Mouse (Mus musculus): ENCODE measurements around the gene Robo1. TPM values are rescaled to one million over a fixed set of nuclear protein-coding genes. Genes with fewer than 3 reads are reported as not detected.

Robo1 gene
- polyA plus RNA-seq, 1 experiment from 2014 or later, result 6.3 TPM

GRCm38 (mm10) chr16:72990376-72991167 is 682.5 kb downstream of the Robo1 start:
- ATAC-seq (ENCODE audit: low FRiP score, low TSS enrichment) (no peak), DNase-seq (ENCODE audit: low spot score) (no peak)
- H3K27ac ChIP-seq (replicated peaks), result no peak overlapping the region
- no peak overlapping the region for H3K9ac ChIP-seq (ENCODE audit: low read length)
- H3K4me1 ChIP-seq (replicated peaks; ENCODE audit: control insufficient read depth, insufficient read depth), result no peaks in the 10 kb centered on the region
- H3K9me3 ChIP-seq (ENCODE audit: control insufficient read depth, low read length), result no peaks in the 10 kb centered on the region
- no peaks in the 10 kb centered on the region for H3K27me3 ChIP-seq (ENCODE audit: control insufficient read depth, insufficient read depth, low read length)
- H3K4me2 ChIP-seq (replicated peaks; ENCODE audit: low read depth), result no peak overlapping the region
- no peak for TF ChIP-seq EP300 (optimal IDR thresholded peaks at IDR 0.05)
- no peak for TF ChIP-seq CTCF (IDR thresholded peaks at IDR 0.05; ENCODE audit: low read depth)
- H3K4me3 ChIP-seq (ENCODE audit: low read depth, low read length), result no peak overlapping the region
- WGBS, result 86% methylated on average over 21 of the region's 21 CpGs
- H3K36me3 ChIP-seq (ENCODE audit: control insufficient read depth, insufficient read depth, low read length), result peaks cover 2% of the 10 kb centered on the region; the same call in 1 of the 2 replicates

- DNase-seq (ENCODE audit: low spot score), result no peak
These were observed 685.1 kb downstream of the Robo1 start for GRCm38 (mm10) chr16:72993189-72993588.

GRCm38 (mm10) chr16:72993594-72993993 is 685.5 kb downstream of the Robo1 start:
- TF ChIP-seq EP300 (optimal IDR thresholded peaks at IDR 0.05), result no peak
- no peak for TF ChIP-seq CTCF (IDR thresholded peaks at IDR 0.05; ENCODE audit: low read depth)
- H3K4me3 ChIP-seq (ENCODE audit: low read depth, low read length), result no peak overlapping the region
- WGBS, result 34% methylated on average over 10 of the region's 10 CpGs
- ATAC-seq (ENCODE audit: low FRiP score, low TSS enrichment) (no peak; the same call in 1 of the 2 replicates), DNase-seq (ENCODE audit: low spot score) (no peak)
- 0 out of 2 replicates have a peak, but pooled peaks cover under 1% of the 10 kb centered on the region for H3K4me1 ChIP-seq (replicated peaks; ENCODE audit: control insufficient read depth, insufficient read depth)
- no peak overlapping the region for H3K9ac ChIP-seq (ENCODE audit: low read length)
- 0 out of 2 replicates have a peak overlapping the region, but pooled peaks have one; percentile 11 for H3K4me2 ChIP-seq (replicated peaks; ENCODE audit: low read depth)
- no peaks in the 10 kb centered on the region for H3K27me3 ChIP-seq (ENCODE audit: control insufficient read depth, insufficient read depth, low read length)
- H3K27ac ChIP-seq (replicated peaks), result no peak overlapping the region
- H3K9me3 ChIP-seq (ENCODE audit: control insufficient read depth, low read length), result no peaks in the 10 kb centered on the region
- 0 out of 2 replicates have a peak, but pooled peaks cover 2% of the 10 kb centered on the region for H3K36me3 ChIP-seq (ENCODE audit: control insufficient read depth, insufficient read depth, low read length)

More at GRCm38 (mm10) chr16:72993189-72993588, 685.1 kb downstream of the Robo1 start:
- Histone ChIP-seq H3K4me2 (replicated peaks; ENCODE audit: low read depth) (0 out of 2 replicates have a peak overlapping the region, but pooled peaks have one; percentile 11), H3K9me3 (ENCODE audit: control insufficient read depth, low read length) (no peaks in the 10 kb centered on the region), H3K9ac (ENCODE audit: low read length) (no peak overlapping the region), H3K4me1 (replicated peaks; ENCODE audit: control insufficient read depth, insufficient read depth) (no peaks in the 10 kb centered on the region), H3K4me3 (ENCODE audit: low read depth, low read length) (no peak overlapping the region), H3K27me3 (ENCODE audit: control insufficient read depth, insufficient read depth, low read length) (no peaks in the 10 kb centered on the region), H3K27ac (replicated peaks) (no peak overlapping the region), H3K36me3 (ENCODE audit: control insufficient read depth, insufficient read depth, low read length) (0 out of 2 replicates have a peak, but pooled peaks cover 2% of the 10 kb centered on the region)
- peak; percentile 65; the same call in 1 of the 2 replicates for ATAC-seq (ENCODE audit: low FRiP score, low TSS enrichment)
- no peak for TF ChIP-seq EP300 (optimal IDR thresholded peaks at IDR 0.05)
- TF ChIP-seq CTCF (IDR thresholded peaks at IDR 0.05; ENCODE audit: low read depth), result no peak
- WGBS, result 22% methylated on average over 8 of the region's 8 CpGs

- H3K4me3 ChIP-seq (ENCODE audit: low read depth, low read length), result no peak overlapping the region
- H3K27ac ChIP-seq (replicated peaks), result no peak overlapping the region
- no peaks in the 10 kb centered on the region for H3K9me3 ChIP-seq (ENCODE audit: control insufficient read depth, low read length)
- 0 out of 2 replicates have a peak, but pooled peaks cover 2% of the 10 kb centered on the region for H3K4me1 ChIP-seq (replicated peaks; ENCODE audit: control insufficient read depth, insufficient read depth)
- H3K9ac ChIP-seq (ENCODE audit: low read length), result no peak overlapping the region
- H3K4me2 ChIP-seq (replicated peaks; ENCODE audit: low read depth), result no peak overlapping the region
- peak; percentile 95 for TF ChIP-seq CTCF (IDR thresholded peaks at IDR 0.05; ENCODE audit: low read depth)
- no peak for TF ChIP-seq EP300 (optimal IDR thresholded peaks at IDR 0.05)
- WGBS, result 20% methylated on average over 8 of the region's 8 CpGs
- ATAC-seq (ENCODE audit: low FRiP score, low TSS enrichment) (no peak), DNase-seq (ENCODE audit: low spot score) (peak; percentile 56)
- no peaks in the 10 kb centered on the region for H3K27me3 ChIP-seq (ENCODE audit: control insufficient read depth, insufficient read depth, low read length)
- 0 out of 2 replicates have a peak, but pooled peaks cover 2% of the 10 kb centered on the region for H3K36me3 ChIP-seq (ENCODE audit: control insufficient read depth, insufficient read depth, low read length)
These were observed 687.3 kb downstream of the Robo1 start for GRCm38 (mm10) chr16:72995251-72995954.

- Histone ChIP-seq H3K9ac (ENCODE audit: low read length) (no peak overlapping the region), H3K4me1 (replicated peaks; ENCODE audit: control insufficient read depth, insufficient read depth) (0 out of 2 replicates have a peak, but pooled peaks cover 2% of the 10 kb centered on the region), H3K9me3 (ENCODE audit: control insufficient read depth, low read length) (no peaks in the 10 kb centered on the region), H3K27me3 (ENCODE audit: control insufficient read depth, insufficient read depth, low read length) (no peaks in the 10 kb centered on the region), H3K4me3 (ENCODE audit: low read depth, low read length) (no peak overlapping the region), H3K36me3 (ENCODE audit: control insufficient read depth, insufficient read depth, low read length) (0 out of 2 replicates have a peak, but pooled peaks cover 1% of the 10 kb centered on the region), H3K4me2 (replicated peaks; ENCODE audit: low read depth) (no peak overlapping the region), H3K27ac (replicated peaks) (no peak overlapping the region)
- ATAC-seq (ENCODE audit: low FRiP score, low TSS enrichment) (no peak), DNase-seq (ENCODE audit: low spot score) (no peak)
- WGBS, result 51% methylated on average over 10 of the region's 10 CpGs
- TF ChIP-seq EP300 (optimal IDR thresholded peaks at IDR 0.05) (no peak), CTCF (IDR thresholded peaks at IDR 0.05; ENCODE audit: low read depth) (no peak)
These were observed 687.9 kb downstream of the Robo1 start for GRCm38 (mm10) chr16:72995955-72996535.
